9 mouse cellular contexts compared by ENCODE assay signal in the genomic region with DNA sequence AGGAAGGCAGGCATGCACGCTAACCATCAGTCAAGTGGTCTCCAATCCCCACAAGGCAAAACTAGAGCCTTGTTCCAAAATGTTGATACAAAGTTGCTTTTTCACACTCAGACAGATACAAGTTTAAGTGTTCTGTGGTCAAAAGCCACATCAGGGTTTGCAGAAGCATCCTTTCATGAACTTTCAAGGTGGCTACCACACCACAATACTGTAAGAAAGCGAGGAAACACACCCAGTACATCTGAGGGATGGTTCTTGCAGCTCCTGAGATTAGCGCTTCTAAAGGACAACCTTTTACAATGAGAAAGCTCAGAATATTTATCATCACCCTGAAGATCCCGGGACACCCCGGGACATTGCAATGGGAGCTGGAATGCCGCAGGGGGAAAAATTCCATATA. TPM values are rescaled to one million over a fixed set of nuclear protein-coding genes. Genes with fewer than 3 reads are reported as not detected.
A peak's percentile ranks its signal among the peaks of the same experiment; 100 is the strongest.
DNase-seq lines count a peak whose midpoint lies in the region; ATAC-seq and TF ChIP-seq lines count a peak whose summit lies in the region.
"Had no signal": no experiment of that assay in that cellular context is flagged by ENCODE, and none has a peak within 500 bp of the region (broad histone marks: within the 10 kb centered on the region; RNA-seq: fewer than 3 reads in every experiment).

No protein-coding gene starts in this region.

- no peak overlapping the region for H3K27ac ChIP-seq in heart, postnatal 0 days (ENCODE audit: low read depth)
- no peak overlapping the region for H3K27ac ChIP-seq in heart, adult 2 months
- no peak overlapping the region for H3K27ac ChIP-seq in hindbrain, embryonic 14.5 days
- no peak overlapping the region; the same call in 1 of the 2 replicates for H3K27ac ChIP-seq in midbrain, embryonic 16.5 days (ENCODE audit: low read length)

- peak overlapping the region; percentile 96; the same call in 1 of the 2 replicates for H3K9ac ChIP-seq in heart, postnatal 0 days (replicated peaks; ENCODE audit: low read depth, low read length)
- no peak overlapping the region for H3K9ac ChIP-seq in heart, adult 2 months (ENCODE audit: low read depth, low read length)
- peak overlapping the region; percentile 98 for H3K9ac ChIP-seq in hindbrain, embryonic 14.5 days
- H3K9ac ChIP-seq in midbrain, embryonic 16.5 days (ENCODE audit: low read depth, low read length): peak overlapping the region; percentile 98

- peaks cover 7% of the 10 kb centered on the region; the same call in 1 of the 2 replicates for H3K4me1 ChIP-seq in heart, postnatal 0 days (ENCODE audit: control insufficient read depth, insufficient read depth)
- no peaks in the 10 kb centered on the region; the same call in 1 of the 2 replicates for H3K4me1 ChIP-seq in heart, adult 2 months (ENCODE audit: control insufficient read depth, insufficient read depth, low read length)
- H3K4me1 ChIP-seq in hindbrain, embryonic 14.5 days (replicated peaks; ENCODE audit: control insufficient read depth, insufficient read depth, low read length): peaks cover 38% of the 10 kb centered on the region
- H3K4me1 ChIP-seq in midbrain, embryonic 16.5 days (ENCODE audit: control insufficient read depth, insufficient read depth, low read length): peaks cover 44% of the 10 kb centered on the region

- H3K9me3 ChIP-seq in heart, postnatal 0 days (replicated peaks; ENCODE audit: control insufficient read depth, low read length): no peaks in the 10 kb centered on the region
- H3K9me3 ChIP-seq in hindbrain, embryonic 14.5 days (ENCODE audit: control insufficient read depth, low read length): no peaks in the 10 kb centered on the region
- H3K9me3 ChIP-seq in midbrain, embryonic 16.5 days (replicated peaks; ENCODE audit: control insufficient read depth, low read length, poor library complexity, severe bottlenecking): no peaks in the 10 kb centered on the region

- no peak for DNase-seq in heart, postnatal 0 days (ENCODE audit: low spot score)
- no peak for DNase-seq in heart, adult 2 months
- DNase-seq in T-cell, adult 2 months (ENCODE audit: low spot score): peak; percentile 52
- no peak for DNase-seq in hindbrain, embryonic 14.5 days (ENCODE audit: low spot score)
- DNase-seq in frontal cortex, postnatal 14 days (ENCODE audit: low spot score in 2 of 2): no peak
- DNase-seq in right cerebral cortex, postnatal 14 days: no peak
- no peak for DNase-seq in urinary bladder, adult 18-20 months (ENCODE audit: low spot score in 2 of 2)

- WGBS in heart, postnatal 0 days: 34% methylated on average over 6 of the region's 6 CpGs
- 45% methylated on average over 6 of the region's 6 CpGs for WGBS in heart, adult 2 months
- 37% methylated on average over 6 of the region's 6 CpGs for WGBS in hindbrain, embryonic 14.5 days
- 41% methylated on average over 6 of the region's 6 CpGs for WGBS in midbrain, embryonic 16.5 days

- ATAC-seq in heart, postnatal 0 days (ENCODE audit: insufficient read depth, low read depth): no peak
- no peak for ATAC-seq in hindbrain, embryonic 14.5 days (ENCODE audit: low FRiP score)
- ATAC-seq in midbrain, embryonic 16.5 days: no peak

- no peak for TF ChIP-seq POLR2A in heart, adult 2 months (IDR thresholded peaks at IDR 0.05; ENCODE audit: insufficient read depth, low read depth, low read length)

- peaks cover 4% of the 10 kb centered on the region for H3K79me2 ChIP-seq in heart, adult 2 months (replicated peaks; ENCODE audit: control insufficient read depth, insufficient read depth, low read length)

- no peak for TF ChIP-seq CTCF in heart, postnatal 0 days (IDR thresholded peaks at IDR 0.05; ENCODE audit: low read depth)
- no peak for TF ChIP-seq CTCF in heart, adult 2 months (IDR thresholded peaks at IDR 0.05)

- TF ChIP-seq EP300 in heart, postnatal 0 days (IDR thresholded peaks at IDR 0.05; ENCODE audit: low read depth): no peak
- TF ChIP-seq EP300 in heart, adult 2 months (IDR thresholded peaks at IDR 0.05; ENCODE audit: insufficient read depth, low read depth, low read length): no peak

- peak overlapping the region; percentile 65 for H3K4me2 ChIP-seq in heart, postnatal 0 days (ENCODE audit: low read depth, low read length)
- peak overlapping the region; percentile 92 for H3K4me2 ChIP-seq in hindbrain, embryonic 14.5 days (replicated peaks)
- peak overlapping the region; percentile 97 for H3K4me2 ChIP-seq in midbrain, embryonic 16.5 days (ENCODE audit: low read length)

- H3K4me3 ChIP-seq in heart, postnatal 0 days (ENCODE audit: low read depth, low read length): peak overlapping the region; percentile 96
- H3K4me3 ChIP-seq in heart, adult 2 months: no peak overlapping the region; the same call in 1 of the 2 replicates
- H3K4me3 ChIP-seq in hindbrain, embryonic 14.5 days (replicated peaks; ENCODE audit: low read length): peak overlapping the region; percentile 93
- peak overlapping the region; percentile 96 for H3K4me3 ChIP-seq in midbrain, embryonic 16.5 days (ENCODE audit: low read depth, low read length)

- H3K27me3 ChIP-seq in heart, postnatal 0 days (ENCODE audit: control insufficient read depth, insufficient read depth, low read length): no peaks in the 10 kb centered on the region
- H3K27me3 ChIP-seq in heart, adult 2 months (ENCODE audit: control insufficient read depth, insufficient read depth, low read length): no peaks in the 10 kb centered on the region
- H3K27me3 ChIP-seq in hindbrain, embryonic 14.5 days (ENCODE audit: control insufficient read depth, insufficient read depth, low read length): no peaks in the 10 kb centered on the region
- H3K27me3 ChIP-seq in midbrain, embryonic 16.5 days (ENCODE audit: control insufficient read depth, insufficient read depth, low read depth, low read length): no peaks in the 10 kb centered on the region

- intact Hi-C loops in heart, adult 2 months (cut with DNase I): loop anchor here (2.0 to 10.0 kb wide), 3 partner anchors 69 to 199 kb away; partner anchors contain the start of genes Ctsa, Neurl2 and Zfp335

- H3K36me3 ChIP-seq in heart, postnatal 0 days (replicated peaks; ENCODE audit: control insufficient read depth, insufficient read depth, low read length): no peaks in the 10 kb centered on the region
- peaks cover 2% of the 10 kb centered on the region; the same call in 1 of the 2 replicates for H3K36me3 ChIP-seq in heart, adult 2 months (ENCODE audit: control insufficient read depth, insufficient read depth, low read length)
- no peaks in the 10 kb centered on the region for H3K36me3 ChIP-seq in hindbrain, embryonic 14.5 days (replicated peaks; ENCODE audit: control insufficient read depth, insufficient read depth)
- no peaks in the 10 kb centered on the region for H3K36me3 ChIP-seq in midbrain, embryonic 16.5 days (ENCODE audit: control insufficient read depth, insufficient read depth, low read length)

RNA-seq across cellular contexts. Expression of gene Ncoa5, which starts 1.4 kb away (rescaled TPM):
- 20.0 and 30.7 TPM in 2 replicates for total RNA-seq in heart, postnatal 0 days (2014; rRNA removed; ENCODE audit: low replicate concordance)
- polyA plus RNA-seq in heart, postnatal 0 days (2015; fragmentation: Nextera tagmentation; extraction: Ambion mirVana): 20.6 and 20.8 TPM in 2 replicates
- total RNA-seq in heart, adult 2 months (2021): 10 to 100 TPM; 18.6 to 20.6 TPM
- 16.4 and 21.2 TPM in 2 replicates for polyA plus RNA-seq in heart, adult 2 months (2012; rRNA removed)
- 83.1 and 89.0 TPM in 2 replicates for polyA plus RNA-seq in hindbrain, embryonic 14.5 days (2014; fragmentation: Nextera tagmentation; extraction: Ambion mirVana)
- 105 and 129 TPM in 2 replicates for polyA plus RNA-seq in midbrain, embryonic 16.5 days (2015; fragmentation: Nextera tagmentation; extraction: Ambion mirVana)

RNA-seq across cellular contexts. Expression of gene Cd40, which starts 22.1 kb away (rescaled TPM):
- total RNA-seq in heart, postnatal 0 days (2014; rRNA removed; ENCODE audit: low replicate concordance): 12.1 and 12.9 TPM in 2 replicates
- 5.1 and 6.7 TPM in 2 replicates for polyA plus RNA-seq in heart, postnatal 0 days (2015; fragmentation: Nextera tagmentation; extraction: Ambion mirVana)
- total RNA-seq in heart, adult 2 months (2021): 1 to 10 TPM; 2.0 to 2.2 TPM
- 4.6 and 7.1 TPM in 2 replicates for polyA plus RNA-seq in heart, adult 2 months (2012; rRNA removed)
- polyA plus RNA-seq in hindbrain, embryonic 14.5 days (2014; fragmentation: Nextera tagmentation; extraction: Ambion mirVana): 6.3 and 8.3 TPM in 2 replicates
- polyA plus RNA-seq in midbrain, embryonic 16.5 days (2015; fragmentation: Nextera tagmentation; extraction: Ambion mirVana): 6.0 TPM in 2 replicates

RNA-seq across cellular contexts. Expression of gene 1700025C18Rik, which starts 57.2 kb away (rescaled TPM):
- total RNA-seq in heart, postnatal 0 days (2014; rRNA removed; ENCODE audit: low replicate concordance): not detected in 2 replicates
- polyA plus RNA-seq in heart, postnatal 0 days (2015; fragmentation: Nextera tagmentation; extraction: Ambion mirVana): not detected in 2 replicates
- total RNA-seq in heart, adult 2 months (2021): not detected
- not detected in 2 replicates for polyA plus RNA-seq in heart, adult 2 months (2012; rRNA removed)
- not detected in 2 replicates for polyA plus RNA-seq in hindbrain, embryonic 14.5 days (2014; fragmentation: Nextera tagmentation; extraction: Ambion mirVana)
- not detected in 2 replicates for polyA plus RNA-seq in midbrain, embryonic 16.5 days (2015; fragmentation: Nextera tagmentation; extraction: Ambion mirVana)
- polyA plus RNA-seq: large intestine, adult 2 months had no signal
